ENCODE assay signal across 12 mouse cellular contexts in genomic region chr8:115539600-115539999, GRCm38 (mm10).
A peak's percentile ranks its signal among the peaks of the same experiment; 100 is the strongest.
DNase-seq lines count a peak whose midpoint lies in the region; ATAC-seq lines count a peak whose summit lies in the region.
"Had no signal": no experiment of that assay in that cellular context is flagged by ENCODE, and none has a peak within 500 bp of the region (broad histone marks: within the 10 kb centered on the region; RNA-seq: fewer than 3 reads in every experiment).

No protein-coding gene starts in this region.

- H3K27ac ChIP-seq in kidney, embryonic 16.5 days (ENCODE audit: low read length), result no peak overlapping the region; the same call in 1 of the 2 replicates
- H3K27ac ChIP-seq in heart, embryonic 12.5 days (ENCODE audit: poor library complexity, severe bottlenecking), result no peak overlapping the region
- H3K27ac ChIP-seq: limb, embryonic 10.5 days; midbrain, embryonic 13.5 days; neural tube, embryonic 13.5 days had no signal

- no peaks in the 10 kb centered on the region for H3K9me3 ChIP-seq in kidney, embryonic 16.5 days (ENCODE audit: low read length)
- H3K9me3 ChIP-seq in heart, embryonic 12.5 days (replicated peaks), result no peaks in the 10 kb centered on the region
- H3K9me3 ChIP-seq: limb, embryonic 10.5 days; midbrain, embryonic 13.5 days; neural tube, embryonic 13.5 days had no signal

- H3K4me1 ChIP-seq in kidney, embryonic 16.5 days (ENCODE audit: insufficient read depth, low read length), result peaks cover 21% of the 10 kb centered on the region
- H3K4me1 ChIP-seq in heart, embryonic 12.5 days (replicated peaks), result peaks cover 17% of the 10 kb centered on the region; the same call in 1 of the 2 replicates

- WGBS in kidney, embryonic 16.5 days, result 59% methylated on average over 9 of the region's 9 CpGs
- WGBS in heart, embryonic 12.5 days, result 41% methylated on average over 9 of the region's 9 CpGs

- no peaks in the 10 kb centered on the region for H3K27me3 ChIP-seq in kidney, embryonic 16.5 days (ENCODE audit: insufficient read depth, low read length)
- H3K27me3 ChIP-seq in heart, embryonic 12.5 days (replicated peaks), result no peaks in the 10 kb centered on the region; the same call in 1 of the 2 replicates
- H3K27me3 ChIP-seq: midbrain, embryonic 13.5 days; neural tube, embryonic 13.5 days had no signal

- no peak overlapping the region for H3K4me3 ChIP-seq in kidney, embryonic 16.5 days (ENCODE audit: low read length)
- no peak overlapping the region for H3K4me3 ChIP-seq in heart, embryonic 12.5 days
- H3K4me3 ChIP-seq: limb, embryonic 10.5 days; midbrain, embryonic 13.5 days; neural tube, embryonic 13.5 days had no signal

- no peak overlapping the region for H3K9ac ChIP-seq in kidney, embryonic 16.5 days (replicated peaks; ENCODE audit: low read length)
- H3K9ac ChIP-seq in heart, embryonic 12.5 days, result no peak overlapping the region
- H3K9ac ChIP-seq: midbrain, embryonic 13.5 days; neural tube, embryonic 13.5 days had no signal

- DNase-seq in kidney, adult 18-20 months, result no peak
- peak; percentile 32 for DNase-seq in kidney, postnatal 14 days
- DNase-seq in lung, postnatal 25 days (ENCODE audit: low spot score), result peak; percentile 14
- no peak for DNase-seq in urinary bladder, postnatal 36 days (ENCODE audit: low spot score in 2 of 2)
- no peak for DNase-seq in layer of hippocampus, adult 9-10 months (ENCODE audit: low spot score)
- DNase-seq in thymus, postnatal 36 days, result no peak
- DNase-seq: right cerebral cortex, adult 18-20 months had no signal

- peak; percentile 63; the same call in 1 of the 2 replicates for ATAC-seq in kidney, embryonic 16.5 days (ENCODE audit: low FRiP score, low TSS enrichment)
- ATAC-seq in heart, embryonic 12.5 days (ENCODE audit: insufficient number of reproducible peaks, low FRiP score), result 0 out of 2 replicates have a peak, but pooled peaks have one; percentile 36
- ATAC-seq: midbrain, embryonic 13.5 days had no signal

- peak overlapping the region; percentile 23; the same call in 1 of the 2 replicates for H3K4me2 ChIP-seq in kidney, embryonic 16.5 days (replicated peaks; ENCODE audit: low read depth, low read length)
- H3K4me2 ChIP-seq in heart, embryonic 12.5 days, result no peak overlapping the region
- H3K4me2 ChIP-seq: midbrain, embryonic 13.5 days; neural tube, embryonic 13.5 days had no signal

- H3K36me3 ChIP-seq in kidney, embryonic 16.5 days (ENCODE audit: insufficient read depth, low read length), result no peaks in the 10 kb centered on the region
- no peaks in the 10 kb centered on the region for H3K36me3 ChIP-seq in heart, embryonic 12.5 days
- H3K36me3 ChIP-seq: limb, embryonic 10.5 days; midbrain, embryonic 13.5 days; neural tube, embryonic 13.5 days had no signal

Comparison
In these comparisons a context has a peak if more than half of its experiments do, and no peak if none do; other contexts are left out.
1. DNase-seq: peak in kidney, postnatal 14 days (single experiment) and lung, postnatal 25 days (single experiment); none in kidney, adult 18-20 months (single experiment), urinary bladder, postnatal 36 days (0 of 2), layer of hippocampus, adult 9-10 months (single experiment) and thymus, postnatal 36 days (0 of 2).